Mouse (Mus musculus) cerebellum, adult 11 months (tissue): ENCODE results near the gene Ppm1g.
"Not testable (repeated sequence)": the region's sequence is repeated elsewhere in the genome, so short reads cannot be mapped to it uniquely, and the experiment has no call there.

ENCODE experiments used
- DNase-seq: peaks from one replicate; pipeline ENCODE4 v3.0.0; 2022

The Ppm1g gene

GRCm38 (mm10) chr5:31218294-31218693 is 2.2 kb downstream of the Ppm1g start:
- no peak for DNase-seq

GRCm38 (mm10) chr5:31216554-31216953 is 3.9 kb downstream of the Ppm1g start:
- DNase-seq: not testable (repeated sequence)

- DNase-seq: no peak
Measured at GRCm38 (mm10) chr5:31204421-31204820, 16.1 kb downstream of the Ppm1g start.

GRCm38 (mm10) chr5:31203866-31204265 is 16.6 kb downstream of the Ppm1g start:
- DNase-seq: no peak

GRCm38 (mm10) chr5:31202933-31203332 is 17.6 kb downstream of the Ppm1g start:
- DNase-seq: no peak

GRCm38 (mm10) chr5:31201742-31202590 is 18.5 kb downstream of the Ppm1g start, which contains the start of gene Zfp513:
Gene Zfp513, minus strand, starts transcription at chr5:31202303.
- DNase-seq: peak; percentile 96

GRCm38 (mm10) chr5:31201042-31201741 is 19.3 kb downstream of the Ppm1g start:
- DNase-seq: no peak

- no peak for DNase-seq
Measured at GRCm38 (mm10) chr5:31200327-31200768, 20.1 kb downstream of the Ppm1g start.

GRCm38 (mm10) chr5:31199893-31200292 is 20.6 kb downstream of the Ppm1g start:
- no peak for DNase-seq

- no peak for DNase-seq
Measured at GRCm38 (mm10) chr5:31199321-31199892, 21.1 kb downstream of the Ppm1g start.

GRCm38 (mm10) chr5:31198616-31199320 is 21.7 kb downstream of the Ppm1g start:
- no peak for DNase-seq

GRCm38 (mm10) chr5:31198170-31198569 is 22.3 kb downstream of the Ppm1g start:
- DNase-seq: no peak

GRCm38 (mm10) chr5:31197072-31197471 is 23.4 kb downstream of the Ppm1g start:
- DNase-seq: no peak

- no peak for DNase-seq
Measured at GRCm38 (mm10) chr5:31196207-31196606, 24.3 kb downstream of the Ppm1g start.

GRCm38 (mm10) chr5:31195671-31196070 is 24.8 kb downstream of the Ppm1g start:
- DNase-seq: no peak

- no peak for DNase-seq
Measured at GRCm38 (mm10) chr5:31194486-31195485, 25.7 kb downstream of the Ppm1g start.

GRCm38 (mm10) chr5:31193631-31194281 is 26.7 kb downstream of the Ppm1g start:
- no peak for DNase-seq

GRCm38 (mm10) chr5:31192939-31193630 is 27.4 kb downstream of the Ppm1g start, which contains the start of the genes Snx17 and Eif2b4:
Gene Snx17, plus strand, starts transcription at chr5:31193227.
Gene Eif2b4, minus strand, starts transcription at chr5:31193430.
- peak; percentile 98 for DNase-seq

GRCm38 (mm10) chr5:31192045-31192938 is 28.2 kb downstream of the Ppm1g start:
- no peak for DNase-seq
